Mouse (Mus musculus) gastrocnemius, postnatal 10 days (tissue): Measurements from ENCODE around the gene Rnf114. TPM values are rescaled to one million over a fixed set of nuclear protein-coding genes. Genes with fewer than 3 reads are reported as not detected.
A peak's percentile ranks its signal among the peaks of the same experiment; 100 is the strongest.

Experiments used
- DNase-seq: peaks from one replicate; pipeline ENCODE4 v3.0.0; 2021; ENCODE audit warnings: mixed read lengths
- total RNA-seq, 2 experiments: library from RNA; stranded (reverse); gene quantifications; 2 replicates each; pipeline ENCODE4 v1.2.3; 2021

Gene Rnf114
- total RNA-seq, 2 experiments from 2014 or later, result 16.8 to 18.3 TPM

- DNase-seq, result no peak
These were observed 72.3 kb downstream of the Rnf114 start for GRCm38 (mm10) chr2:167564551-167565311.

- no peak for DNase-seq
These were observed 72.8 kb downstream of the Rnf114 start for GRCm38 (mm10) chr2:167565312-167565656.

GRCm38 (mm10) chr2:167565682-167566081, 73.2 kb downstream of the Rnf114 start:
- DNase-seq, result peak; percentile 67

Other genes starting within 250 kb of the Rnf114 start
- gene B4galt5, start 143.5 kb upstream of the Rnf114 start, total RNA-seq, result 10 to 100 TPM; 21.1 to 26.0 TPM
- gene Slc9a8, start 70.9 kb upstream of the Rnf114 start, total RNA-seq, result 10 to 100 TPM; 29.2 to 33.3 TPM
- 10 to 100 TPM; 14.9 to 15.6 TPM for gene Spata2, start 242 bp downstream of the Rnf114 start, total RNA-seq
- 1 to 10 TPM; 3.9 to 5.7 TPM for gene Snai1, start 45.5 kb downstream of the Rnf114 start, total RNA-seq
- 100 to 1,000 TPM; 179 to 199 TPM for gene Ube2v1, start 139.4 kb downstream of the Rnf114 start, total RNA-seq
- 10 to 100 TPM; 10.6 to 15.8 TPM for gene Gm20431, start 168.9 kb downstream of the Rnf114 start, total RNA-seq
- gene Cebpb, start 196.3 kb downstream of the Rnf114 start, total RNA-seq, result 10 to 100 TPM; 28.0 to 64.3 TPM
- 10 to 100 TPM; 20.4 to 22.6 TPM for gene Tmem189, start 197.2 kb downstream of the Rnf114 start, total RNA-seq